Mouse (Mus musculus) kidney, embryonic 16.5 days (tissue): ENCODE results near the gene Pemt. TPM values are rescaled to one million over a fixed set of nuclear protein-coding genes. Genes with fewer than 3 reads are reported as not detected.

Experiments
- ATAC-seq: fragments of 200-750 bp; cut with Nextera tagmentation; 2 replicates; pipeline ENCODE4 v1.8.0; 2017; ENCODE audit warnings: moderate TSS enrichment; ENCODE audit not compliant: low FRiP score, low TSS enrichment
- H3K27ac ChIP-seq: fragments of 300-500 bp; sonication (generic); 2 replicates; pipeline ENCODE4 v1.5.1; 2014; ENCODE audit warnings: low read length
- H3K27me3 ChIP-seq: fragments of 300-500 bp; sonication (generic); 2 replicates; pipeline ENCODE4 v1.6.1; 2014; ENCODE audit warnings: low read length, control low read depth, mixed read lengths; ENCODE audit not compliant: insufficient read depth
- H3K36me3 ChIP-seq: fragments of 300-500 bp; sonication (generic); 2 replicates; pipeline ENCODE4 v1.6.1; 2014; ENCODE audit warnings: low read length, control low read depth, mixed read lengths; ENCODE audit not compliant: insufficient read depth
- H3K4me1 ChIP-seq: fragments of 300-500 bp; sonication (generic); 2 replicates; pipeline ENCODE4 v1.6.1; 2014; ENCODE audit warnings: low read length, control low read depth, mixed read lengths; ENCODE audit not compliant: insufficient read depth
- H3K4me2 ChIP-seq: fragments of 300-500 bp; sonication (generic); replicated peaks from 2 replicates; pipeline ENCODE4 v1.6.1; 2014; ENCODE audit warnings: low read depth, low read length
- H3K4me3 ChIP-seq: fragments of 300-500 bp; sonication (generic); 2 replicates; pipeline ENCODE4 v1.5.1; 2014; ENCODE audit warnings: mild to moderate bottlenecking, low read length
- H3K9ac ChIP-seq: fragments of 300-500 bp; sonication (generic); replicated peaks from 2 replicates; pipeline ENCODE4 v1.6.1; 2014; ENCODE audit warnings: low read length
- H3K9me3 ChIP-seq: fragments of 300-500 bp; sonication (generic); 2 replicates; pipeline ENCODE4 v1.6.1; 2016; ENCODE audit warnings: low read length, control low read depth
- WGBS: fragments of 180-500 bp; shearing (Covaris S2); extraction: QIAGEN DNeasy Blood & Tissue Kit; methylation state at CpG from one replicate; pipeline ENCODE4 v1.1.7; 2014; 5-methylcytosine and 5-hydroxymethylcytosine counted together
- polyA plus RNA-seq: library from polyadenylated mRNA; unstranded; fragments of >200 nt; fragmentation: Nextera tagmentation; extraction: Ambion mirVana; gene quantifications from 2 replicates; pipeline ENCODE4 v1.2.1, GENCODE M21; 2015

Gene Pemt
- polyA plus RNA-seq, 1 experiment from 2014 or later = 12.2 TPM

DNA sequence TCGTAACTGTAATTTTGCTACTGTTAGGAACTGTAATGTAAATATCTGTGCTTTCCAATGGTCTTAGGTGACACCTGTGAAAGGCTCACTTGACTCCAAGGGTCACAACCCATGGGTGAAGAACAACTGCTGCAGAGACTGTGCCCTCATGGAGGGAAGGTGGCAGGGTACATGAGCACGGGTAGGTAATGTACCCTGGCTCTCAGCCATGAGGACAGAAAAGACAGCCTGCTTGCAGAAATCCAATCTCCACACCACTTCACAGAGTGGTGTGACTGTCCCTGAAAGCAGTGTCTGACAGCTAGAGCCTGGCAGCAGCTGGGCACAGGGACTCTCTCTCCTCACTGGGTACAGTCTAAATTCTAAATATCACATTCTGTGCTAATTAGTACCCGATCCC is 34.8 kb downstream of the Pemt start:
- Histone ChIP-seq H3K4me2 (no peak overlapping the region), H3K4me3 (no peak overlapping the region), H3K4me1 (0 out of 2 replicates have a peak, but pooled peaks cover 2% of the 10 kb centered on the region), H3K36me3 (no peaks in the 10 kb centered on the region), H3K9me3 (no peaks in the 10 kb centered on the region), H3K27me3 (no peaks in the 10 kb centered on the region), H3K9ac (no peak overlapping the region), H3K27ac (no peak overlapping the region)
- no peak for ATAC-seq
- 82% methylated on average over 3 of the region's 3 CpGs for WGBS

DNA sequence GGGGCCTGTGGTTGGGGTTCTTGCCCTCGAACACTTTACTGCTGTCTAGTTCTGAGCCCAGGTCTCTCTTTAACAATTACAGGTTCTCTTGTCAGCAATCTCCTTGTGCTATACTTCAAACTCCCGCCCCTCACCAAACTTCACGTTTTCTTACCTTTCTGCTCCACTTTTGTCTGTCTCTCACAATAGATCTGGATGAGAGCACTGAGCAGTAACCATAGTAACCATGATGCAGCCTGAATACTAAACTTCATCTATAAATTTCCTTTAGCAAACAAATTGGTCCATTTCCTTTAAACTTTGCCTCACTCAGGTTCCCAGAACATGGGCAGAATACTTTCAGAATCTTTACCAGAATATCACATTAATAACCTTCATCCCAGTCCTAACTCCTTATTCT is 36.8 kb downstream of the Pemt start:
- ATAC-seq = no peak
- Histone ChIP-seq H3K9ac (no peak overlapping the region), H3K4me2 (no peak overlapping the region), H3K27ac (no peak overlapping the region), H3K36me3 (no peaks in the 10 kb centered on the region), H3K9me3 (no peaks in the 10 kb centered on the region), H3K4me3 (no peak overlapping the region), H3K27me3 (no peaks in the 10 kb centered on the region), H3K4me1 (no peaks in the 10 kb centered on the region)
- 80% methylated on average over 3 of the region's 3 CpGs for WGBS

DNA sequence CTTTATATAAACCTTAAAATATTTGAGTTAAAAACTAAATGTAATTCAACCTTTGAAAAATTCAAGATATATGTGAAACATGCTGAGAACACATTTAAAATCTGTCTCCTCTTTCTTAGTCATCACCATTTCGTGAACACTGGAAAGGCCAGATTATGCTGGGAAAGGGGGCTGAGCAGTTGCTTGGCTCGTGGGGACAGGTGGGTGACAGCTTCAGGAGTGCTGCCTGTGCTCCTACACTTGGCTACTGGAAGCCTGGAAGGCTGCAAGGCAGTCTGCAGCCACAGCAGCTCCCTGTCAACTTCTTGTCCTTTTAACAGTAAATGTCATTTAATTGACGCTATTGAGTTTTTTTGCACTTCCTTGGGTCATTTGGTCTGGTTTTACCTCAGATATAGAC is 40.4 kb downstream of the Pemt start:
- no peak for ATAC-seq
- no peaks in the 10 kb centered on the region for H3K4me1 ChIP-seq
- 63% methylated on average over 3 of the region's 3 CpGs for WGBS

GRCm38 (mm10) chr11:60004716-60005115 is 41.6 kb downstream of the Pemt start:
- no peaks in the 10 kb centered on the region for H3K9me3 ChIP-seq
- H3K4me2 ChIP-seq = no peak overlapping the region
- no peak overlapping the region for H3K27ac ChIP-seq
- no peaks in the 10 kb centered on the region for H3K36me3 ChIP-seq
- ATAC-seq = no peak
- H3K4me3 ChIP-seq = no peak overlapping the region
- H3K4me1 ChIP-seq = no peaks in the 10 kb centered on the region
- H3K9ac ChIP-seq = no peak overlapping the region
- H3K27me3 ChIP-seq = no peaks in the 10 kb centered on the region
- WGBS = 86% methylated on average over 6 of the region's 6 CpGs

More for the DNA sequence above, 40.4 kb downstream of the Pemt start:
- H3K4me3 ChIP-seq = no peak overlapping the region
- H3K27ac ChIP-seq = no peak overlapping the region
- H3K4me2 ChIP-seq = no peak overlapping the region
- no peaks in the 10 kb centered on the region for H3K36me3 ChIP-seq
- no peaks in the 10 kb centered on the region for H3K27me3 ChIP-seq
- H3K9ac ChIP-seq = no peak overlapping the region
- no peaks in the 10 kb centered on the region for H3K9me3 ChIP-seq

GRCm38 (mm10) chr11:60003811-60004210 is 42.5 kb downstream of the Pemt start:
- H3K9ac ChIP-seq = no peak overlapping the region
- no peaks in the 10 kb centered on the region for H3K27me3 ChIP-seq
- 85% methylated on average over 8 of the region's 8 CpGs for WGBS
- ATAC-seq = no peak
- no peaks in the 10 kb centered on the region for H3K9me3 ChIP-seq
- no peak overlapping the region for H3K27ac ChIP-seq
- H3K36me3 ChIP-seq = no peaks in the 10 kb centered on the region
- no peaks in the 10 kb centered on the region for H3K4me1 ChIP-seq
- H3K4me3 ChIP-seq = no peak overlapping the region
- H3K4me2 ChIP-seq = no peak overlapping the region

DNA sequence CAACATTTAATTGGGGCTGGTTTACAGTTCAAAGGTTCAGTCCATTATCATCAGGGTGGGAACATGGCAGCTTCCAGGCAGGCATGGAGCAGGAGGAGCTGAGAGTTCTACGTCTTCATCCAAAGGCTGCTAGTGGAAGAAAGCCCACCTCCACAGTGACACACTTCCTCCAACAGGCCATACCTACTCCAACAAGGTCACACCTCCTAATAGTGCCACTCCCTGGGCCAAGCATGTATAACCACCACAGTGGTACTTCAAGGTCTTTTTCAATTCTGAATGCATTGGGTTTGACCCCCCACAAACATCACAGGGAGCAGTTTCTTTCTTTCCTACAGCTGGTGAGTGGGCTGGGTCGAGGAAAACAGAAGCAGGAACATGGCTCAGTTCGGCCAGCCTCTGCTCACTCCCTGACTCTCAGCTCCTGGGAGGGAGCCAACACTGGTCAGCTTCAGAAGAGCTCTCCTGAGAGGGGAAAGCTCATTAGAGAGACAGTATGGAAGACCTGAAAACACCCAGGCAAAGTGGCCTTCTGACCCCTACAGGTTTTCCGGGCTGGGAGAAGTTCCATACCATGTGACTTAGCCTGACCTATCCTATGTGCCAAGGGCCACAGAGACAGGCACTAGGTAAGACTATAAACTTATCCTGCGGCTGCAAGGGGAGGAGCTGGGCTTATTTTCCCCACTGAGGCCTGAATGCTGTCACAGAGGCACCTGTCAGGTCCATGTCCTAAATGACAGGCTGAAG is 44.9 kb downstream of the Pemt start:
- Histone ChIP-seq H3K27me3 (no peaks in the 10 kb centered on the region), H3K27ac (no peak overlapping the region), H3K4me2 (no peak overlapping the region), H3K4me3 (no peak overlapping the region), H3K36me3 (no peaks in the 10 kb centered on the region), H3K9ac (no peak overlapping the region), H3K9me3 (no peaks in the 10 kb centered on the region), H3K4me1 (no peaks in the 10 kb centered on the region)
- WGBS = 75% methylated on average over 5 of the region's 5 CpGs
- ATAC-seq = no peak

DNA sequence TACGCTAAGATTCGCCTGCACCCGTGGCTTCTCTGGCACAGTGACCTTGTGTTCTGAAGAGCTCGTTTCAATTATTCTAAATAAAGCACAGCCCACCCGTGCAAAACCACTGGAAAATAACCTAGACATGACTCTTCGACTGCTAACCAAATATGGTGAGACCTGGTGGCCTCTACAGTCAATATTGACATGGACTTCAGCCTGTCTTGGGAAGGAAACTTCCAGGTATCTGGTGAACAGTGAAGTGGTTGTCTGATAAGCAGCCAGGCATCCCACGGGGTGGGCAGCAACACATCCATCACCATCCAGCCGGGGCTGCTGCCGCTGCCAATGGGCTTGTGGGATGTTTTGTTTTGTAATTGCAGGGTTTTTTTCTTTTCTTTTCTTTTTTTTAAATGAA is 52.0 kb downstream of the Pemt start:
- no peak overlapping the region for H3K27ac ChIP-seq
- no peak overlapping the region for H3K4me2 ChIP-seq
- 48% methylated on average over 9 of the region's 9 CpGs for WGBS

GRCm38 (mm10) chr11:59991365-59991764 is 54.9 kb downstream of the Pemt start:
- Histone ChIP-seq H3K36me3 (no peaks in the 10 kb centered on the region), H3K4me2 (no peak overlapping the region), H3K4me1 (no peaks in the 10 kb centered on the region), H3K9ac (no peak overlapping the region), H3K27ac (no peak overlapping the region), H3K9me3 (no peaks in the 10 kb centered on the region), H3K4me3 (no peak overlapping the region), H3K27me3 (no peaks in the 10 kb centered on the region)
- ATAC-seq = no peak
- 49% methylated on average over 8 of the region's 8 CpGs for WGBS

More for the DNA sequence above, 52.0 kb downstream of the Pemt start:
- Histone ChIP-seq H3K27me3 (no peaks in the 10 kb centered on the region), H3K9ac (no peak overlapping the region), H3K36me3 (no peaks in the 10 kb centered on the region), H3K4me3 (no peak overlapping the region), H3K9me3 (no peaks in the 10 kb centered on the region), H3K4me1 (no peaks in the 10 kb centered on the region)
- ATAC-seq = no peak

- ATAC-seq = no peak
- Histone ChIP-seq H3K9ac (no peak overlapping the region), H3K4me1 (no peaks in the 10 kb centered on the region), H3K4me2 (no peak overlapping the region), H3K36me3 (no peaks in the 10 kb centered on the region), H3K4me3 (no peak overlapping the region), H3K9me3 (no peaks in the 10 kb centered on the region), H3K27ac (no peak overlapping the region), H3K27me3 (no peaks in the 10 kb centered on the region)
- WGBS = 68% methylated on average over 1 of the region's 1 CpGs
These were observed 56.9 kb downstream of the Pemt start for GRCm38 (mm10) chr11:59989406-59989805.

- no peaks in the 10 kb centered on the region for H3K27me3 ChIP-seq
- no peaks in the 10 kb centered on the region for H3K36me3 ChIP-seq
- H3K9ac ChIP-seq = no peak overlapping the region
- H3K4me1 ChIP-seq = peaks cover 23% of the 10 kb centered on the region
- no peak overlapping the region for H3K27ac ChIP-seq
- no peak overlapping the region for H3K4me2 ChIP-seq
- 61% methylated on average over 5 of the region's 5 CpGs for WGBS
- H3K4me3 ChIP-seq = no peak overlapping the region
- ATAC-seq = 0 out of 2 replicates have a peak, but pooled peaks have one; percentile 60
- no peaks in the 10 kb centered on the region for H3K9me3 ChIP-seq
These were observed 68.5 kb downstream of the Pemt start for GRCm38 (mm10) chr11:59977831-59978230.
